Mouse (Mus musculus) left cerebral cortex, adult 18-20 months (tissue): ENCODE data around the gene Atp11b. TPM values are rescaled to one million over a fixed set of nuclear protein-coding genes. Genes with fewer than 3 reads are reported as not detected.

Source experiments
- DNase-seq, 2 experiments: peaks; one replicate each; pipeline ENCODE4 v3.0.0; 2021 to 2022; ENCODE audit warnings: low spot score in 2 of 2, mixed read lengths in 1 of 2
- long read RNA-seq, 2 experiments: library from polyadenylated mRNA; stranded (forward); transcript quantifications; one replicate each; pipeline ENCODE4 v2.0.0; 2021
- total RNA-seq, 2 experiments: library from RNA; stranded (reverse); gene quantifications; 2 replicates each; pipeline ENCODE4 v1.2.3; 2021

Gene Atp11b
- 10 to 100 TPM; 90.7 to 92.3 TPM for total RNA-seq
- long read RNA-seq, experiment 1, full-length matches to known transcripts = 11 of 82 reads
- long read RNA-seq, experiment 1, partial matches to known transcripts = 6 of 82 reads
- long read RNA-seq, experiment 1, other reads (novel, unspliced or antisense) = 65 of 82 reads
- long read RNA-seq, experiment 2, full-length matches to known transcripts = 4 of 36 reads
- long read RNA-seq, experiment 2, partial matches to known transcripts = 18 of 36 reads
- long read RNA-seq, experiment 2, other reads (novel, unspliced or antisense) = 14 of 36 reads

- peak; percentile 68 to 76 for DNase-seq
Observed at GRCm38 (mm10) chr3:35753825-35754767, at the start of gene Atp11b. Gene Atp11b (plus strand): TSS chr3:35754106.

DNA sequence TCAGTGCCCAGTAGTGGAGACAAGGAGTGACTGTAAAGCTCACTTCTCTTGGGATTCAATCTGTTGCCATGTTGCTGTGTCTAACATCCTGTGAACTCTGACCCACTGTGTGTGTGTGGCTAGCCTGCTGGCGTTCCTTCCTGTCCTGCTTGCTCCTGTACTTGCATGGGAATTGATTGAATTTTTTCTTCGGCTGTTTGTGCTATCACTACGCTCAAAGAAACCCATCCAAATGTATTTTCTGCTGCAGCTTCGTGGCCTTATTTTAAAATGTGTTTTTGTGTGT is 49.6 kb upstream of the Atp11b start:
- DNase-seq = no peak

DNA sequence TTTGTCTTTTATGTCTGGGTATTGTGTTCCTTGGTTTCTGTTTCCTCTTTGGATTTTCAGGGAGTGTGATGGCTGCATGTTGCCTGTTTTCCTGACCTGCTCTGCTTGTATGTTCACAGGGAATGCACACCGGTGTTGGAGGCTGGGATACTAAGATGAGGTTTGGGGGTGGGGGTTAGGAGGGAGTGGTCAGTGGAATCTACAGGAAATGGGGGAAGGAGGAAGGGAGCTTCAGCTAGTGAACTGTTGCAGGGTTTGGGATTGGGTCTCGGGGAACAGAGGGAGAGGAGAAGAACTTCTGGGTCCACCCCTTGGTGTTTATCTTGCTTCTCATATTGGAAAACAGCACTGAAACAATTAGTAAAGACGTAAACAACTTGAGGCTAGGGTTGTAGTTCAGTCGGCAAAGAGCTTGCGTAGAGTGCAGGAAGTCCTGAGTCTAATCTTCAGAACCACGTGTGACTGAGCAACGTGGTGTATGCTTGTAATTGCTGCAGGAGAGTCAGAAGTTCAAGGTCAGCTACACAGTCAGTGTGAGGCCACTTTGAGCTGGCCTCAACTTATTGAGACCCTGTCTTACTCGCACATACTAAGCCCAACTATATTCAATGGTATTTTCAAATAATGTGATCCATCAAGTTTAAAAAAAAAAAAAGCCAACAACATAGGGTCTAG is 34.2 kb upstream of the Atp11b start:
- DNase-seq = no peak

GRCm38 (mm10) chr3:35720801-35721200 is 33.1 kb upstream of the Atp11b start:
- DNase-seq = no peak

DNA sequence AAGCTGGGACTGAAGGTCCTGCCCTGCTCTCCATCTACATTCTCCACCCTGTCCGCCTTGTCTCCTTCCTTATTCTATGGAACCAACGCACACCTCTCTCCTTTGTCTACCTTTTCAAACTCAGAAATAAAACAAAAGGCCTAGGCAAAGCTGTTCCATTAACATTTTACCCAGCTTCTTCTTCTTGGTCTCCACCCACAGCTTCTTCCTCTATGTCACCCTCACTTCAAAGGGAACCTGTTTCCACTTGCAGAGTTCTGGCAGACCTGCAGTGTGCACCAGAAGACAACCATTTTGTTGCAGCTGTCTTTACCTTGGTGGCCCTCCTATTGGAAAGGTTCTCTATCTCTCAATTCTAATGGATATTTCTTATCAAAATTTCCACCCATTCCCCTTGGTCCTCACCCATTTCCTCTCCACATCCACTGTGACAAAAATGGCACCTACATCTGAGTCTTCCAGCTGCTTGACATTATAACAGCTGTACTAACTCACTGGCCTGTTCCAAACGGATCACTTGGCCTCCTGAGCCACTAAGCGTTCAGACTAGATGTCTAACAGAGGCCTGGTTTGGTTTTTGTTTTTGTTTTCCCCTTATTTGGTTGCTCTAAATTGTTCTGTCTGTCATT is 32.0 kb upstream of the Atp11b start:
- no peak for DNase-seq

DNA sequence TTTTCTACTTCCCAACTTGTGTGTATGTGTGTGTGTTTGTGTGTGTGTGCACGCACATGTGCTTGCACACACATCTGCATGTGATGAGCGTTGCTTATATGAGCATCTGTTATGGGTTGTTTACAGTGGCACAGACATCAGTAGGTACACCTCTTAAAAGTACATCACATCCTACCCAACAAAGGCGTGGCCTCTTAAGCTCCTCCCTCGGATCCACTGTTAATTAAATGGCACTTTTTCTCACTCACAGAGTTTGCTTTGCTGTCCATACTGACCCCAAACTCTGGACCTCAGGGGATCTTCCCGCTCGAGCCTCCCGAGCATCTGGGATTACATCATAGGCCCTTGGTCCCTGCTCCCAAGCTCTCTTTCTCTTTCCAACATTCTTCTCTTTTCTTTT is 31.1 kb upstream of the Atp11b start:
- no peak for DNase-seq

DNA sequence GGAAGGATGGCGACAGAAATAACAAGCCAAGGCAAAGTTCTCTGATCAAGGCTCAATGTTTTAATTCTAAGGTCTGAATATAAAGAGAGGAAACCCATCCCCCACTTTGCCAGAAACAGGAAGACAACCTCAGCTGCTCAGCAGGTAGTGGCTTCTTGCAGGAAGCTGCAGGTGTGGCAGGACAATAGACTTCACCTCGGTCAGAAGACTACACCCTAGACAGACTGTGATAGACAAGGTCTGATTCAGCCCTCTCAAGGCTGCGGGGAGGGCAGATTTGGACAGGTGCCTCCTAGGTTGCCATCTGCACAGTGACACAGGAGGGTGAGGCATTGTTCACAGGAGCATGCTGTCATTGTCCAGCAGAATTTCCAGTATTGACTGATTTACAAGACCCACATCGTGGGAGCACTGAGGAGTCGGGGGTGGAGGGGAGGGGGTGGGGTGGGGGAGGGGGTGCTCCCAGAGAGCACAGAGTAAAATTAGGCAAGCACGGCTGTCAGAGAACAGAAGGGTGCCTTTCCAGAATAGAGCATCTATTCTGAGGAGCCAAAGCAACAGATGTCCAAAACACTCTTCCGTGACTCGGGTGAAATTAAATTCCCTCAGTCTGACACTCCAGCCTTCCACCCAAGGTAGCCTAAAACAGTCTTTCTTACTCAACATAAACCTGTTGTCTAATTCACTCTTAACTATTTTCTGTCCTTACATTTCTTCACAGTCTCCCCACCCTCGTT is 30.2 kb upstream of the Atp11b start:
- peak; percentile 2 to 11 for DNase-seq

DNA sequence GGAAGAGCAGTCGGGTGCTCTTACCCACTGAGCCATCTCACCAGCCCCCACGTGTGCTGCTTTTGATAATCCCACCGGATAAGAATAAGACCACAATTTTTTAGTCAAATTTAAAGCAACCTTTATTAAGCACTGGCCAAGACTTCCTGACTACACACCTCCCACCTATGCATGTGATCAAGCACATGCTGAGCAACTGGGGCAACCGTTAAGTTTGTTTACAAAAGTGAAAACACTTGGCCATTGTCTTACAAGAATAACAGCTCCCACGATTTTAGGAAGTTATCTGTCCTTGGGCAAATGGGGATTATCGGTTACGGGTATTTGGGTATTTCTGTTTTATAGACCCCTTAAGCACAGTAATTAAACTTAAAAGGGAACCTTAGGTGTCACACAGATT is 28.8 kb upstream of the Atp11b start:
- no peak for DNase-seq

DNA sequence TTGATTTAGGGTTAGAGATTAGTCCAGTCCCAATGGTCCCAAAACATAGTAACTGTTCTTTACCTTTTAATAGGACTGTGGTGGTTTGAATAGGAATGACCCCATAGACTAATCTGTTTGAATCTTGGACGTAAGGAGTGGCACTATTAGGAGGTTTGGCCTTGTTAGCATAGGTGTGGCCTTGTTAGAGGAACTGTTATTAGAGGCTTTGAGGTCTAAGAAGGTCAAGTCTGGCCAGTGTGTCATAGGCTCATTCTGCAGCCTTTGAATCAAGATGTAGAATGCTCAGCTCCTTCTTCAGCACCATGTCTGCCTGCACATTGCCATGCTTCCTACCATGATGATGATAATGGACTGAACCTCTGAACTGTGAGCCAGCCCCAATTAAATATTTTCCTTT is 27.0 kb upstream of the Atp11b start:
- no peak for DNase-seq

- DNase-seq = no peak
Observed at GRCm38 (mm10) chr3:35729490-35729889, 24.4 kb upstream of the Atp11b start.

DNA sequence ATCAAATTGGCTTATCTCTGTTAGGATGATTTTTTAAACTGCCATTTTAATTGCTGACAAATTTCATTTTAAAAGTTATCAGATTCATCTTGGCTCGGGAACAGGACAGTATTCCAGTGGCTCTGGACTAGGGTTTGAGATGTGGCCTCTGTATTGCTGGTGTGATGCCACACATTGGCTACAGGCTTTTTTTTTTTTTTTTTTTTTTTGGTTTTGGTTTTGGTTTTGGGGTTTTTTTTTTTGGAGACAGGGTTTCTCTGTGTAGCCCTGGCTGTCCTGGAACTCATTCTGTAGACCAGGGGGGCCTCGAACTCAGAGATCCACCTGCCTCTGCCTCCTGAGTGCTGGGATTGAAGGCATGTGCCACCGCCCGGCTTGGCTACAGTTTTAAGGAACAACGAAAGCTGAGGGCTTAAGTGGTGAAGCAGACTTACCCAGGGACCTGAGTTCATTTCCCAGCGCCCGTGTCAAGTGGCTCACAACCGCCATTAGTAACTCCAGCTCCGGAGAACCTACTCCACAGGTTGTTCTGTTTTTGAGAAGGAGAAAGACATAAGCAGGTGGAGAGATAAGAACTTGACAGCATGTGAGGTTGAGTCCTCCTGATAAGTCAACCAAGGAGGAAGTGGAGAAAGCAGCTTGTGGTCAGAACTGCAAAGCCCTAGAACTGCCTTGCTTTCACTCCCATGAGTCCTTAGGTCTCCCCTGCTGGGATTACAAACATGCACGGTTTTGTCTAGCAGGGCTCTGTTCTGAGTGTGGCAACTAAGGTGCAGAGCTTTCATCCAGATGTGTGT is 21.7 kb upstream of the Atp11b start:
- no peak for DNase-seq

DNA sequence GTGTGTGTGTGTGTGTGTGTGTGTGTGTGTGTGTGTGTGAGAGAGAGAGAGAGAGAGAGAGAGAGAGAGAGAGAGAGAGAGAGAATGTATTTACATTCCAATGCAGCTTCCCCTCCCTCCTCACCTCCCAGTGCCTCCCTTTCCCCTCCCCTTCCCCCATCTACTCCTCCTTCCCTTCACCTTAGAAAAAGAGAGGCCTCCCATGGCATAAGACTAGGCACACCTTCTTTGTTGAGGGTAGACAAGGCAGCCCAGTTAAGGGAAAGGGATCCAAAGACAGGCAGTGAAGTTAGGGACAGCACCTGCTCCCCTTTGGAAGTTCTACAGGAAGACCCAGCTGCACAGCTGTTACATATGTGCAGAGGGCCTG is 21.1 kb upstream of the Atp11b start:
- DNase-seq = no peak

DNA sequence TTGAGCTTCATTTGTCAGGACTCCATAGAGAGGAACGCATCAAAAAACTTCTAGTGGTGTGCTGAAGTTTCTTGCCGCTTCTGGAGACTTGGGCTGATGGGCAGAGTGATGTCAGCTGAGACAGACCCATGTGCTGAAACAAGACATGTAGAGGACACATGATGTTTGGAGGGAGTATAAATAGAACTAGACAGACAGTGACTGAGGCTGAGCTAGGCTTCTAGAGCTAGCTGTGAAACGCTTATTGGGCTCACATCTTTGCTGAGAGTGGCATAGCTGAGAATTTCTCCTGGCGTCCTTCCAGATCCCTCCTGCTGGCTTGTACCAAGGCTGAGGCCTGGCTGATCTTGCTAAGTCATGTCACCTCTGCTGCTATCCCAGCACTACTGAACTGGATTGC is 19.4 kb upstream of the Atp11b start:
- no peak for DNase-seq

GRCm38 (mm10) chr3:35738071-35738470 is 15.8 kb upstream of the Atp11b start:
- DNase-seq = no peak

DNA sequence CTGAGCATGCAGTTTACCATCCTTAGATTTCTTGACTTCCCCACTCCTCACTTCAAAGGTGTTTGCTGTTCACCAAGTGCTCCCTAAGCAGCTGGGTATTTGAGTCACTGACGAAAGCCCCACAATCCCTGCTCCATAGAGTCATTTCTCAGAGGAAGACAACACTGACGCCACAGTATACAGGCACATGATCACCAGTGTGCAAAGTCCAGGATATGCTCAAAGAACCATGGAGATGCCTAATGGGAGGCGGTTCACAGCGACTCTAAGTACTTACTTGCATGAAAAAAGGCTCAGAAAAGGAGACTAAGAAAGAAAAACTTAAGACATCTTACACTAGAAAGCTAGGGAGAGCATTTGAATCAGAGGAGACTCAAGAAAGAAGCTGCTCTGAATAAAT is 8.9 kb upstream of the Atp11b start:
- DNase-seq = no peak

GRCm38 (mm10) chr3:35746840-35747456 is 7.0 kb upstream of the Atp11b start:
- no peak for DNase-seq

- DNase-seq = no peak
Observed at GRCm38 (mm10) chr3:35750286-35750685, 3.6 kb upstream of the Atp11b start.

GRCm38 (mm10) chr3:35751724-35752123 is 2.2 kb upstream of the Atp11b start:
- DNase-seq = no peak

GRCm38 (mm10) chr3:35762735-35763134 is 8.8 kb downstream of the Atp11b start:
- no peak for DNase-seq
